Mouse (Mus musculus): ENCODE data around the gene Vmn2r109.
"Not testable (repeated sequence)": the region's sequence is repeated elsewhere in the genome, so short reads cannot be mapped to it uniquely, and the experiment has no call there.

Vmn2r109 gene

DNA sequence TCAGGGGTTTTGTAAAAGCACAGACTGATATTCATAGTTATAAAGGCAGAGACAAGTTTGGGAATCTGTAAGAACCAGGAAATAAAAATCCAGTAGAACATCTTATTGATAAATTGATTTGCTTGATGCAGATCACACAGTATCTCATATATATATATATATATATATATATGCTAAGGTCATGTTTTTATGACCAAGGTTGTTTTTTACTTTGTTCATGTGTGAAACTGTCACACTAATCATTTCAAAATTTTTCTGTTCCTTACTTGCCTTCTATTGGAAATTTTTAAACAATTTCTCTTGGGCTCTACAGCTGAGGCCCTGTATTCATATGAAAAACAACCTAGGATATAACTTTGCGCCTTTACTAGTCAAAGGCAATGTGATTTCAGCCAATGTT lies at the start of gene Vmn2r109:
Gene Vmn2r109 (minus strand): TSS at position 101 of the 400 bp plus-strand sequence.
- DNase-seq, result no peak

DNA sequence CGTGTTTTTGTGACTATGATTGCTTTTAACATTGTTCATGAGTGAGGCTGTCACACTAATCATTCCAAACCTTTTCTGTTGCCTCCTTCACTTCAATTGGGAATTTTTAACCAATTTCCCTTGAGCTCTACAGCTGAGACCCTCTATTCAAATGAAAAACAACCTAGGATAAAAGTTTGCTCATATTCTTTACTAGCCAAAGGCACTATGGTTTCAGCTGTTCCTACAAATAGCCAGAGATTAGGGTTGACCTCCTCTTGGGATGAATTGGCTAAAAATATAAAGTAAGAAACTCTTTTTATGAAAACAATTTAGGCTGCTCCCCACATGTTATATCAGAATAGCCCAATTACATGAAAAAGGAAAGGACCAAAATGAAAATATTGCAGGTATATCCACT lies 31.8 kb upstream of the Vmn2r109 start, which contains the start of gene Vmn2r110:
Gene Vmn2r110 (minus strand): TSS at position 101 of the 400 bp plus-strand sequence.
- DNase-seq, result no peak

DNA sequence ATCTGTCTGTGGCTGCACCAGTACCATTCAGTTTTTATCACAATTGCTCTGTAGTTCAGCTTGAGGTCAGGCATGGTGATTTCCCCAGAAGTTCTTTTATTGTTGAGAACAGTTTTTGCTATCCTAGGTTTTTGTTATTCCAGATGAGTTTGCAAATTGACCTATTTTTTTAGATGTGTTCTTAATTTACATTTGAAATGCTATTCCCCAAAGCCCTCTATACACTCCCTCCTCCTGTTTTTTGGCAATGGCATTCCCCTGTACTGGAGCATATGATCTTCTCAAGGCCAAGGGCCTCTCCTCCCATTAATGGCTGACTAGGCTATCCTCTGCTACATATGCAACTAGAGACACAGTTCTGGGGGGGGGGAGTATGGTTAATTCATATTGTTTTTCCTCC lies 56.3 kb downstream of the Vmn2r109 start:
- DNase-seq, result not testable (repeated sequence)

DNA sequence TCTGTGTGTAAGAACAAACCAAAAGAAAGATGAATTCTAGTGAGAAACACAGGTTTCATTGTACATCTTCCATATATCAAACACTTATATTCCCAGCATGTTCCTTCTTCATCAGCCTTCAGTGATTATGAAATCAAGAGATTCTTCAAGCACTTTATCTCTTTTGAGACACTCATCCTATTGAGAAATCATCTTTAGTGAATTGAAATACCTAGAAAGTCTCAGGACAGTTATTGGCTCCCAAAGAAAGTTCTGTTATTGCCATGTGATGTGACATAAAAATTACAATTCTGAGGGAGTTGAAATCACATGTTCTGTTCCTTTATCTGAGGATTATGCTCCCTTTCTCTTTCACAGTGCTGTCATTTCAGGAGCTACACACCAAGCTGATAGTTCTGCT lies 66.7 kb downstream of the Vmn2r109 start, which contains the start of gene Vmn1r225:
Gene Vmn1r225 (plus strand): TSS at position 301 of the 400 bp plus-strand sequence.
- no peak for DNase-seq
